Mouse (Mus musculus) gastrocnemius, adult 18-20 months (tissue): ENCODE results near the gene Maml3. TPM values are rescaled to one million over a fixed set of nuclear protein-coding genes. Genes with fewer than 3 reads are reported as not detected.
A peak's percentile ranks its signal among the peaks of the same experiment; 100 is the strongest.

Experiments used
- DNase-seq: peaks from one replicate; pipeline ENCODE4 v3.0.0; 2021; ENCODE audit warnings: low spot score
- total RNA-seq, 2 experiments: library from RNA; stranded (reverse); gene quantifications; 2 replicates each; pipeline ENCODE4 v1.2.3; 2021

Maml3 gene
- total RNA-seq, 2 experiments from 2014 or later = 2.3 to 2.6 TPM

DNA sequence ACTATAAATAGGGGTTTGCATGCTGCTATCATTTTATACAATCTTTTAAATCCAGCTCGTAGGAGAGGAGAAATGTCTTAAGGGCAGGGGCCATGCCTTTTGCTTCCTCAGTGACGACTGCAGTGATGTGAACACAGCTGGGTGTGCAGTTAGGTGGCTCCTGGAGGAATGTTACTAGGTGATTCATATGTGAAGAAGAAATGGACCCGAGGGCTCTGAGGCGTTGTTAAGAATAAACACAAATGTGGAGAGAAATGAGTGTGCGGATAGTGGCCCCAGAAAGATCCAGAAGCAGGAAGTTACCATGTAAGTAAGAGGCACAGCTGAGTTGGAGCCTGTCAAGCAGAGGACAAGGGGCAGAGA lies 265.5 kb downstream of the Maml3 start:
- DNase-seq = no peak

DNA sequence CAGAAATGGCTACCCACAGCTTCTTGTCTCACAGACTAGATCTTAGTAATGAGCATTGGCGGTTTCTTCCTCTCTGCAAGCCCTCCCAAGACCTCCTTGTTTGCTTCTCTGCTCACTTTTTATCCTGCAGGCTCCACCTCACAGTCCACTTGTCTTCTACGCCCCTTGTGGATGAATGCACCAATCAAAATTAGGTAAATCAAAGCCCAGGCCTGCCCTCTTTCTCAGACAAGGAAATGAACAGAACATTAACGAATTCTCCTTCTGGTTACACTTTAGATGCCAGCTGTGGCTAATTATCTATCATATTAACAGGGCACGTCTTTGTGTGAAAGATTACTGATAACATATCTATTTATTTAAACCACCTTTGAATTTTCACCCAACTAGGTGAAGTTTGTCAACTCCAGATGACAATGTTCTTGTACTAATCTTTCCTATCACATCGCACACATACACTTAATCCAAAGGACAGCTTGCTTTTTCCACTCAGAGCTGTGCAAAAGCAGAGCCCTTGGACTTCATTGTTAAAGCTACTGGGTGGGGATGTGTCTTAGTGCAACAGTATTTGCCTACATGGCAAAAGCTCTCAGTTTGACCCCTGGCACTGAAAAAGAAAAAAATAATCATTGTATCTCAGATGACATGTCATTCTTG lies 266.1 kb downstream of the Maml3 start:
- no peak for DNase-seq

DNA sequence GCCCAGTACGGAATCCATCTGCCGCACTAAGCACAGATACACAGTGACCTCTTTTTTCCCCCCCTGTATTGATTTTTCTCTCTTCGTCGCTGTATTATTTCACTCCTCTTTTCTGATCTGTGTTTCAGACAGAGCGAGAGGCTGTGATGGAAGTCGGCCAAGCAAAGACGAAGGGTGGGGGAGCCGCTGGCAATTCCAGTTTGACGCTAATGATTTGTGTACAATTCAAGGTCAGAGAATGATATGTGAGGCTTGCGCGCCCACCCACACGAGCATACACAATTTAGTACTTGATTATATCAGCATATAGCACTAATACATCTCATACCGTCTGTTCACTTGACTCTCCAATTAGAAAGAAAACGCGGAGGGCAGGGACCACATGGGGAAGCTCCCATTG lies 271.9 kb downstream of the Maml3 start:
- no peak for DNase-seq

DNA sequence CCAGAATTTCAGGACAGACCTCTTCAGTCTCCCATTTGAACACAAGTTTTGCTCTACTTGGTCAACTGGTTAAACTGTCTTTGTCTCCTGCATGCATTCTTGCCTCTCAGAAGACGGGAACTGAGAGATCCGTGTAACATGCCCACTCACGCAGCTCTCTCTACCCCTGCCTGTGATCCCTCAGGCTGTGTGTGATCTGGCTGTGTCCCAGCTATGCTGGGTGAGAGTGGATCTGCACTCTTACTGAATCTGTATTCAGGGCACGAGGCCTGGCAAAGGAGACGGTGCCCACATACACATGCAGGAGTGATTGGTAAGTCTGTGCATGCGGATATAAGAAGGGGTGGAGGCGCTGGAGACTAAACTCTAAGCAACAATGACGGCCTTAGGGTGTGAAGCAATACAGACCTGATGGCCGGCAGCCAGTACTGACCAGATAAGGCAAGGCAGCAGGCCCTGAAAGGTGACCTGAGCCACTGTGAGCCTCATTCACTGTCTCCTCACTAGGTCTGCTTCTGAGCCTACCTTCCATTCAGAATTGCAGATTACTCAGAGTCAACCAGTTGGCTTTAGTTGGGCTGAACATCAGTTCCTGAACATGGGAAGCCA lies 274.0 kb downstream of the Maml3 start:
- no peak for DNase-seq

DNA sequence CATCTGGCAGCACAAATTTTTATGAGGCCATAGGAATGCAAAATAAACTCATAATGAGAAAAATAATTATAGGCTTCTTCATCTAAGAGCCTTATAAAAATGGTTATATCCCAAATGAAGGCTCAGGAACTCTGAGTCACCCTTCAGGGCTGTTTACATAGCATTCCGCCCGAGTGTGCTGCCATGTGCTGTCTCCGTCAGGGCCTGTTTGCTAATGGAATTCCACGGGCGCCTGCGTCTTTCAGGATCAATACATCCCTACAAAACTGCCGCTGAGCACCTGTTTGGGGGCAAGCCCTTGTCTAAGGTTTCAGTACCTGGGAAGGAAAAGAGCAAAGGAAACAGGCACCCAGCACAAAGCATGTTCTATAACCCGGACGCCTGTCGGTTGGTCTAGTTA lies 279.3 kb downstream of the Maml3 start:
- DNase-seq = no peak

DNA sequence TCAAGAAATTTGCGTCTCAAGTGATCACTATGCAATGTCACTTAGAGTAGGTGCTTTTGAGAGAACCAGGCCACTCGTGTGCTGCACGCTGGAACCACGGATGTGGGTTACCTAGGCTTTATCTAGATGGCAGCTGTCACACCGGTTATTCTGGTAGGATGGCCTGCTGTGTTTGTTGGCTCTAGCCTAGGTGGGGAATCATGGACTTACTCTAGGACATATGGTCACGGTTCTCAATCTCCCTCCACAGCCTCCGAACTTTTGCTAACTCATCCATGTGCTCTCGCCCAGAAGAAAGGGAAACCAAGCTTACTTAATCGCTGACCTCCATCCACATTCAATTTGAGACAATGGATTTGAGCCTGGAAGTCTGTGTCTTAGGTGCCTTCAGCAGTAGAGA lies 280.4 kb downstream of the Maml3 start:
- no peak for DNase-seq

DNA sequence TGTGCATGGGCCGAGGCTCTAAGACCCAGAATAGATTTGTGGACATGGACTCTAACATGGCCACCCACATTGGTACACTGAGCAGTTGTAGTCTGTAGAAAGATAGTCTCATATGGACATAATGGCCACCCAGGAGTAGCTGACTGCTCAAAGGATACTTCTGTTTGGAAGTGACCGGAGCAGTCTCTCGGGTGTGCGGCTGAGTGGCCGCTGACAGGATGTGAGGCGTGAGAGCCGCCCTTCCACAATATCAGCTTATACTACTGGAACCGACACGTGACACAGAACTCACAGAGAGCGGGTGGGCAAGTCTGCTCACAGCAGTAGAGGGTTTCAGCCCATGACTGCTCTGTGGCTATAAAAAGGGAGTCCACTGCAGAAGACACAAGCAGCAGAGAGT lies 283.3 kb downstream of the Maml3 start:
- DNase-seq = no peak

DNA sequence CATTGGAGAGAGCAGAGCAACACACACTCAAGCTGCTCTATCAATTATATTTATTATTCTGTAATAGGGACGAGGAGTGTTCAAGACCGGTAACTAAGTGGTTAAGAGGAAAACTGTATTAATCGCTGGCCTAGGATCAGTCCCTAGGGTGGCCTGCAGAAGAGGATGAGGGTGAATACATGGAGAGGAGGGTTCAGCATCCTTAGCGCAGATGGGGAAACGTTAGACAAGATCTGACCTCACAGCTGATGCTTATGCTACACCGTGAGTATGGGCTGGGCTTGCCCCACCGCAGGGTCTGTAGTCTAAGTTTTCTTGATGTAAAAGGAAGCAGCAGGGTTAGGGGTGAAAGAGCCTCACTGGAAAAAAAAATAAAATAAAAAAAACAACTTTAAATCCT lies 285.8 kb downstream of the Maml3 start:
- no peak for DNase-seq

DNA sequence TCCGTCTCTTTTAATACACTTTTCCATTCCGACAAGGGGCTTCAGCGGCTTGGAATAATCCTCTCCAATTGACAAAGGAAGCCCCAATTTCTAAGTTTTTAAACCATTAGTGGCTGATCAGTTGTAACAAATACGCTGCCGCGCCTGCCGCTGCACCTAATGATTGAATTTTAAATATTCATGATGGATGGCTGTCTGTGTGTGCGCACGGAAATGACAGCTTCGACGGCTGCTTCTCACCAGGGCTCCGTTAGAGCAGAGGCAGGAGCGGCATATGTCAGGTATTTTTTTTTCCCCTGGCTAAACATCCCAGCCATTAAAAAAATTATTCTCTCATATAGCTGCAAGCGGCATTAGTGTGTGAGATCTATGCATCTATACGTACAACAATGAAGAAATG lies 287.0 kb downstream of the Maml3 start:
- no peak for DNase-seq

DNA sequence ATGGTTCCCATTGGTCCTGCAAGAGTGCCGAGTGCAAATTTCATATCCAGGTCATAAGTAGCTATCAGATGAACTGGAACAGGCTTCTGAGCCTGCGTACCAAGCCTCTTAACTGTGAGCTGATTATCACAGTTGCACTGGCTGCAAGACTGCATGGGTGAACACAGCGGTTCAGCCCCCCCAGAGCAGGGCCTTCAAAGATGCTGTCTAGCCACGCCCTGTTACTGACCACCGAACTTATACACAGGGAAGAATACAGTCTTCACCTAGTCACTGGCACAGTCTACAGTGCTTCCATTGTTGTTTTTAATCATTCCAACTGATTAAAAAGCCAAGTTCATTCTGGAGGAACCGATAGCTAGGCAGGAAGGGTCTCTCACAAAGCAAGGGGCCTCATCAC lies 287.5 kb downstream of the Maml3 start:
- DNase-seq = no peak

DNA sequence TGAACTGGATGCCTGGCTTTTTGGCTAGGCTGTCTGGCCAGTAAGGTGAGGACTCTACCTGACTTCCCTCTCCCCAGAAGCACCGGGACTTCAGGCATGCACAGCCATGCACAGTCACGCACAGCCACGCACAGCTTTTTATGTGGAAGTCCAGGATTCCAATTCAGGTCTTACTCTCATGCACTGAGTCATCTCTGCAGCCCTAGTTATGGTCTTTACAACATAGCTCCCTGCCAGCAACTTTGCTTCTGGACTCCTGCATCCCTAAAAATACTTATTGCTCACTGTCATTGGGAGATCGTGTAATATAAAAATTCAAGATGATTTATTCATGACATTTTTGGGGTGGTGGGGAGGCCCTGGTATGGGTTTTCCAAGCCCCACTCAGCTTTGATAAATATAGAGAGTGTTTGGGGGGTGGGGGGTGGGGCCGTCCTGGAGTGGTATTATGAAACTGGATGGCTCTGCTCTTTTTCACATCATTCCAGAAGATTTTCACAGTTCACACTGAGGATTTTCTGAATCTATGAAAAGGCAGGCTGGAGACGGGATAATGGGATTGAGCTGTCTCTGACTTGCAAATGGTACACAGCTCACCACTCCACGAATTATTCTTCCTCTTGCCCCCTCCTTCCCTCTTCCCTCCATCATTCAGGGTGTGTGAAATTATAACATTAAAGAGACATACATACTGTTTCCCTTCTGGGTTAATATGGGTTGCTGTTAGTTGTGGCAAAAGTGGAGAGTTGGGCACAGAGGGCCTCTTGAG lies 288.2 kb downstream of the Maml3 start:
- DNase-seq = no peak

DNA sequence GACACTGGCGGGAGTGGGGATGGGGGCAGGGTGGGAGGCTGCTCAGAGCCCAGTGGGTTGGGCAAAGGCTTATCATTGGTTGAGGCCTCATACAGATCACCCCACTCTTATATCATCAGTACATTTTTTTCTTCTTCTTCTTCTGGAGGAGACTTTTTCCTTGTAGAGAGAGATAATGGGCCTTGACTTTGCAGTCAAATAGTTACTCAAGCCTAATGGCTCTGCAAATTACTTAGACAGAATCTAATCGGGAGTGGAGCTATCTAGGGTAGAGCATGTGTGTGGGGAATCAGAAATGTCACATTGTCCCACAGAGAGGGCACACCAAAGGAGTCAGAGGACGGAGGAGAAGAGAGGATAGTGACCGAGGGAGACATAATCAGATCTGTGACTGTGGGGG lies 290.8 kb downstream of the Maml3 start:
- DNase-seq = no peak

DNA sequence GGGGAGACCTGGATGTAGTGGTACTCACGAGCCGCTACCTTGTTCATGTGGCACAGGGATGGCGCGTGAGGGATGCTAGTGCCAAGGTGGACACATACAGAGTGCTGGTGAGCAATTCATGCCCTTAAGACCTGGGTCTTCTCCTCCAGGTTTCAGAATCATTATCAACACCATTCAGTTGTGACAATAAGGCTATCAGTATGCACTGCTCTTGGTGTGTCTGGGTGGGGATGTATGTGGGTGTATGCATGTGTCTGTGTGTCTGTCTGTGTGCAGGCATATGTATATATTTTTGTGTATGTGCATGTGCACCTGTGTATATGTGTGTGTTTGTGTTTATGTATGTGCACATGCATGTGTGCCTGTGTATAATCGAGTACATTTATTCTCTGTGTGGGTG lies 291.7 kb downstream of the Maml3 start:
- no peak for DNase-seq

DNA sequence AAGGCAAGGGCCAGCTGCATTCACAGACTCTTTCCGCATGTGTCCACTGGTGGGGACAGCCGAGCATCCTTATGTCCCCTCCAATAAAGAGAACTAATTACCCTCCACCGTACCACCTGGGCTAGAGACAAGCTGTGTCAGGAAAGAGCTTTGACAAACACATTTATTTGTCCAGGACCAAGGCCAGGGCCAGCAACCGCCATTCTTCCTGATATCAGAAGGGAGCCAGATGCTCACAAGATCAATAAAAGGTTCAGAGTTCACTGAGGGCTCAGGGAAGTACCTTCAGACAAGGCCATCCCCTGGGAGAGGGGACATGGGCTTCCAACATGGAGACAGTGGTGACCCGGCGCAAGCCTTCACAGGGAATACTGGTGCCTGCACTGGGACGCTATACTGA lies 294.1 kb downstream of the Maml3 start:
- DNase-seq = no peak

DNA sequence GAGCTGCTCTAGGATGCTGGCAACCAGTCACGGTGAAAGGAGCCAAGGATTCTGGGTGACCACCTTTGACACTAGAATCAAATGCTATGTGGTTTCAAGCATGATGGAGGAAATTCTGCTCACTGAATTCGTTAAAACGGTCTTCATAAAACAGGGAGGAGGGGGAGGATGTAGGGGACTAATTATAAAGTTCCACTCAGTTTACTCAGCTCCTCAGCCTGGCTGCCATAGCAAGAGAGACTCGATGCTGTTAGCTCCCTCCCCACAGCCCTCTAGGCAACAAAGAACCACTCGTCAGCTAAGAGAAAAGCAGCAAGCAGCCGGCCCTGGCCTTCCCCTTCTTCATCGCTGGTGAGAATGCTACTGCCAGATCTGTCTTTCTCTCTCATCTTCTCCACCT lies 295.1 kb downstream of the Maml3 start:
- DNase-seq = no peak

DNA sequence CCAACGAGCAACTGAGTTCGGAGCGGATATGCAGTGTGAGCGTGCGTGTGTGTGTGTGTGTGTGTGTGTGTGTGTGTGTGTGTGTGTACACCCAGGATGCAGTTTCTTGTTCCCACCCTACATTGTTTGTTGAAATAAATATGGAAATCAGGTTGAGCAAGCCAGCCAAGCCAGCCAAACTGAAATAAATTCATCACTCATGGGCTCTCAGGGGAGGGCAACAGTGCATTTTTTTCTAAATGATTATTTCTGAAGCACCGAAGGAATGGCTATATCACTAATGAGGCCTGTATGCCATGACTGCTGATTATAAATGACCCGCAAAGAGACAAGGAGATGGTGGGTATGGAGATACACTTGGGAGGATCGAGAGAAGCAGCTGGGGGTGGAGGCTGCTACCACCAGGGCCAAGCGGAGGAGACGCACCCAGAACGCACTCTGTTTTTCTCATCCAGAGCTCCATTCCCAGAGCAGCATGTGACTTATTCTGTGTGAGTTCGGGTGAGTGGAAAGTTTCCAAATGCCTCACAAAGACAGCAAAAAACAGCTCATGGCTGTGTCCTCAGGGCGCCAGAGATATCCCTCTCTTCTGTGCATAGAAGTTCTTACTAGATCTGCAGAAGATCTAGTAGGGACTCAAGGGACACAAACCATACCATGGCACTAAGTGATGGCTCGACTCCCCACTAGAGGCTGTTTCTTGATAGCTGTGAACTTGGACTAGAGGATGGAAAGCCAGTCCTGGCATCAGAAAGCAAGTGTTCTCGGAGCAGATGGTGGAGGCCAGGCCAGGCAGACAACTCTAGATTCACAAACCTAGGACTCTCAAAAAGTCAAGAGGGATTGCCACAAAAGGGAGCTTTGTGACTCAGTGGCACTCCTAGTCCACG lies 296.6 kb downstream of the Maml3 start:
- DNase-seq = peak; percentile 42

DNA sequence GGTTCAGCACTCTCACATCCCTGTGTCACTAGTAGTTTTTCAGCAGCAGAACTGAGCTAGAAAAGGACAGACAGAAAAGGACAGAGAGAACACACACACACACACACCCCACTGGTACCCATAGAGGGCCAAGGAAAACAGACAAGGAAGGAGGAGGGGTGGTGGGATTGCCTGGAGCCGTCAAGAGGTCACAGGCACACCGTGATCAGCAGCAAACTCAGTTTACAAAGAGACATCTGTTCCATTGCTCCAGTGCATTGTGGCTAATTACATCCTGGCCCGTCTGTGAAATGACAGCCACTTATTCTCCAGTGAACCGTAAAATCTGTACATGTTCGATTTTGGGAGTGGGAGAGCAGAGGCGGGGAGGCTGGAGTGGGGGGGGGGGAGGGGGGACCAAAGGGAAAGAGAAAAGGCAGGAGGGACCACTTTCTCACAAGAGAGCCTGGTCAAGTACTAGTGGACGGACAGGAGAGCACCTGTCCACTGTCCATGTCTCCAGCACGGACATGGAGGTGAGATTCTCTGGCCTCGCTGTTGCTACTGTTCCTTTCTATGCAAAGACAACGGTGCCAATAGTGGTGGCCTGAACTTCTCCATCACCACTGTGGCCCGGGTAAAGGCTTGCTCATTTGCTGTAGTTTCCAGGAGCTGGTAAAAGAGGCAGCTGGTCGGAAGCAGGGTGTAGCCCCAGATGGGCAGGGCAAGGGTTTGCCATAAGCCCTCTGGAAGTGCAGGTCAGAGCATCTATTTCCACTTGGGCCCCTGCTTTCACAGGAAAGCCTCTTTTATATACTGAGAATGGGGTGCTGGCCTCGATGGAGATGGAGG lies 299.2 kb downstream of the Maml3 start:
- no peak for DNase-seq

DNA sequence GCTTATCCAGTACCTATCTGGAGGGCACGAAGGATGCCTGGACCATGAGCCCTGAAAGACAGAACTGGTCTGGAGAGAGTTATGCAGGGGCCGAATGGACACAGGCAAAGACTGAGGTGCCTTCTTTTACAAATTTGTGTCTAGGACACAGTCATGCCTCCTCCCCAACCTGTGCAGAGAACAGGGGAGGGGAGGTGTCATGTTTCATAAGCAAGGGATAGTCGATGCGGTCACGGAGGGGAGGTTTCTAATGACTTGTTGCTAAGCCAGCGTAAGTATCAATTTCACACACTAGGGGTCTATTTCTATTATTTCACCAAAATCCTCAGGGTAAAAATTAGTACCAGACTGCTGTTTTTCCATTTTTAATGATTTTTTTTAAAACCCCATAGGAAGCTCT lies 301.0 kb downstream of the Maml3 start:
- DNase-seq = no peak

DNA sequence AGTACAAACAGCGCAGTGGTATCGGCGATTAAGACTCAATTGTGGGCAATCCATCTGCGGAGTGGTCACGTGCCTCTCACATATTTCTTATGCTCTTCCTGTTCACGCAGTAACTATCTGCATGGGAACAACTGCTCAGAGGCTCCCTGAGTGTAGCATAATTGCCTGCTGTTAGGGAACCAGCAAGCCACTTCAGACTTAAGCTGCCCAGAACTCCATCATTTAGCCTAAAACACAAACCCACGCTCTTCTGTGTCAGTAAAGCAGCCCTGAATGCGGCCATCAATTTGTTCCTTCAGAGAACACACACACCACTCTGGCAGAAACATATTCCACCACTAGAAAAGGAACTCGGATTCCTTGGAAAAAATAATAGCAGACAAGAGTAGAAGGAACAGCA lies 305.2 kb downstream of the Maml3 start:
- DNase-seq = no peak

DNA sequence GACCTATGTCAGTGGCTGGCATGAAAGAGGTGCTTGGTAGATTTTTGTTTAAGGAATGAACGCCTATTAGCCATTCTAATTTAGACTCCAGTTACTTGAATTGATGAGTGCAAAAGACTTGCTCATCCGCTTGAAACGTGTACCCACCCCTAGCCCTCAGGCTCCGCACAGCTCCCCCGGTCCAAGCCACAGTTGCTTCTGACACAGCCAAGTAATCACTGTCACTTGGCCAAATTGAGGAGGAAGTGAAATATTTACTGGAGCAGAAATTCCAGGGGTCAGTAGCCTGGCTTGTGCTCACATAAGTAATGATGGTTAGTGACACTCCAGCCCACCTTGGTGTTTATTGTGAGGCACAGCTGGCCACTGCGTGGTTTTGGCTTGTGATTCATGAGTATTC lies 308.0 kb downstream of the Maml3 start:
- no peak for DNase-seq

DNA sequence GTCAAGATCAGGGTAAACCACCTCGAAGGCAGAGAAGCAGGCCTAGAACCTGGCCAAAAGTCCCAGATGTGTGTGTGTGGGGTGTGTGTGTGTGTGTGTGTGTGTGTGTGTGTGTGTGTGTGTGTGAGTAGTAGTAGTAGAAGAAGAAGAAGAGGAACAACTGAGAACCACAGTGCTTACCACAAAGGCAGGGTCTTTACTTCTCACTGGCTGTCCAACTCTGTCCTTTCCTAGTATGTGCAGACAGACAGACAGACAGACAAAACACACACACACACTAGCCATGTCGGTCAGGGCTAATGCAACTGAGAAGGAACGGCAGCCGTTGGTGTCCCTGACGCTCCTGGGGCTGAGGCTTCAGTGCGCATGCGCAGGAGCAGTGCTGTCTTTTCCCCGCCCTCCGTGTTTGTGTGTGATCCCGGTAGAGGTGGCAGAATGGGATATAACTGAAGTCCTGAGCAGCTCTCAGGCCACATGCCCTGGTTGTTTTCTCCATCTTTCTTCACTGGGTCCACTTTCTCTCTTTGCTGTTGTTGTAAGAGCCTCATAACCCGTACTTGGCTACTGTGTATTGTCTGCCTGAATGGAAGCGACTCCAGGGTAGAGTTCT lies 308.6 kb downstream of the Maml3 start:
- DNase-seq = peak; percentile 28
